Mouse (Mus musculus) intestine, embryonic 14.5 days (tissue): ENCODE results near the gene Cep131. TPM values are rescaled to one million over a fixed set of nuclear protein-coding genes. Genes with fewer than 3 reads are reported as not detected.

Experiments
- ATAC-seq: fragments of 200-750 bp; cut with Nextera tagmentation; replicated peaks from 2 replicates; pipeline ENCODE4 v1.8.0; 2017; ENCODE audit warnings: low read depth, moderate number of reproducible peaks, moderate TSS enrichment, moderate library complexity; ENCODE audit not compliant: low FRiP score, low TSS enrichment
- DNase-seq: peaks from one replicate; pipeline ENCODE4 v3.0.0-alpha.2; 2018; ENCODE audit warnings: low spot score
- H3K27ac ChIP-seq: fragments of 300-500 bp; sonication (generic); 2 replicates; pipeline ENCODE4 v1.5.1; 2014; ENCODE audit warnings: low read depth, mild to moderate bottlenecking, control low read depth
- H3K27me3 ChIP-seq: fragments of 300-500 bp; sonication (generic); replicated peaks from 2 replicates; pipeline ENCODE4 v1.6.1; 2014; ENCODE audit warnings: low read length, control low read depth; ENCODE audit not compliant: control insufficient read depth, insufficient read depth
- H3K36me3 ChIP-seq: fragments of 300-500 bp; sonication (generic); 2 replicates; pipeline ENCODE4 v1.6.1; 2014; ENCODE audit warnings: low read length, control low read depth; ENCODE audit not compliant: control insufficient read depth, insufficient read depth
- H3K4me1 ChIP-seq: fragments of 300-500 bp; sonication (generic); replicated peaks from 2 replicates; pipeline ENCODE4 v1.6.1; 2014; ENCODE audit warnings: low read length, control low read depth, mixed read lengths; ENCODE audit not compliant: control insufficient read depth, insufficient read depth
- H3K4me2 ChIP-seq: fragments of 300-500 bp; sonication (generic); 2 replicates; pipeline ENCODE4 v1.6.1; 2014; ENCODE audit warnings: low read length
- H3K4me3 ChIP-seq: fragments of 300-500 bp; sonication (generic); 2 replicates; pipeline ENCODE4 v1.5.1; 2014; ENCODE audit warnings: low read depth, low read length, control low read depth, mixed read lengths
- H3K9ac ChIP-seq: fragments of 300-500 bp; sonication (generic); 2 replicates; pipeline ENCODE4 v1.6.1; 2014; ENCODE audit warnings: mild to moderate bottlenecking, low read length
- H3K9me3 ChIP-seq: fragments of 300-500 bp; sonication (generic); 2 replicates; pipeline ENCODE4 v1.6.1; 2016; ENCODE audit warnings: low read length, control low read depth; ENCODE audit not compliant: control insufficient read depth
- WGBS: fragments of 180-500 bp; shearing (Covaris S2); extraction: QIAGEN DNeasy Blood & Tissue Kit; methylation state at CpG from one replicate; pipeline ENCODE4 v1.1.7; 2014; 5-methylcytosine and 5-hydroxymethylcytosine counted together
- polyA plus RNA-seq: library from polyadenylated mRNA; unstranded; fragments of >200 nt; fragmentation: Nextera tagmentation; extraction: Ambion mirVana; gene quantifications from 2 replicates; pipeline ENCODE4 v1.2.1, GENCODE M21; 2014

The Cep131 gene
- polyA plus RNA-seq, 1 experiment from 2014 or later: 21.8 TPM

- Histone ChIP-seq H3K9me3 (no peaks in the 10 kb centered on the region), H3K27me3 (no peaks in the 10 kb centered on the region), H3K36me3 (no peaks in the 10 kb centered on the region), H3K4me3 (no peak overlapping the region), H3K4me1 (peaks cover 21% of the 10 kb centered on the region), H3K4me2 (no peak overlapping the region), H3K27ac (no peak overlapping the region), H3K9ac (no peak overlapping the region)
- no peak for DNase-seq
- no peak for ATAC-seq
- WGBS: 35% methylated on average over 9 of the region's 9 CpGs
These were observed 57.0 kb downstream of the Cep131 start for GRCm38 (mm10) chr11:120029431-120030144.

- ATAC-seq: peak; percentile 65
- Histone ChIP-seq H3K4me2 (no peak overlapping the region), H3K36me3 (no peaks in the 10 kb centered on the region), H3K27me3 (no peaks in the 10 kb centered on the region), H3K27ac (no peak overlapping the region), H3K9me3 (no peaks in the 10 kb centered on the region), H3K9ac (no peak overlapping the region), H3K4me3 (no peak overlapping the region), H3K4me1 (peaks cover 19% of the 10 kb centered on the region)
- DNase-seq: no peak
- 50% methylated on average over 18 of the region's 18 CpGs for WGBS
These were observed 58.1 kb downstream of the Cep131 start for GRCm38 (mm10) chr11:120028319-120029092.

GRCm38 (mm10) chr11:120026941-120027340 lies 59.7 kb downstream of the Cep131 start:
- H3K9ac ChIP-seq: no peak overlapping the region
- H3K4me2 ChIP-seq: no peak overlapping the region
- no peak for ATAC-seq

GRCm38 (mm10) chr11:120022841-120023240 lies 63.8 kb downstream of the Cep131 start:
- Histone ChIP-seq H3K9ac (no peak overlapping the region), H3K4me1 (no peaks in the 10 kb centered on the region), H3K36me3 (no peaks in the 10 kb centered on the region), H3K9me3 (no peaks in the 10 kb centered on the region), H3K27me3 (no peaks in the 10 kb centered on the region), H3K4me3 (no peak overlapping the region), H3K27ac (no peak overlapping the region), H3K4me2 (no peak overlapping the region)
- WGBS: 71% methylated on average over 12 of the region's 12 CpGs
- no peak for ATAC-seq
- no peak for DNase-seq

More at GRCm38 (mm10) chr11:120026941-120027340, 59.7 kb downstream of the Cep131 start:
- no peak overlapping the region for H3K4me3 ChIP-seq
- H3K27ac ChIP-seq: no peak overlapping the region
- H3K27me3 ChIP-seq: no peaks in the 10 kb centered on the region
- WGBS: 86% methylated on average over 3 of the region's 3 CpGs
- no peaks in the 10 kb centered on the region for H3K36me3 ChIP-seq
- no peak for DNase-seq
- no peaks in the 10 kb centered on the region for H3K9me3 ChIP-seq
- H3K4me1 ChIP-seq: peaks cover 4% of the 10 kb centered on the region; the same call in 1 of the 2 replicates

- no peaks in the 10 kb centered on the region for H3K9me3 ChIP-seq
- H3K27ac ChIP-seq: no peak overlapping the region
- DNase-seq: no peak
- ATAC-seq: no peak
- no peak overlapping the region for H3K4me2 ChIP-seq
- no peaks in the 10 kb centered on the region for H3K4me1 ChIP-seq
- no peak overlapping the region for H3K9ac ChIP-seq
- H3K27me3 ChIP-seq: no peaks in the 10 kb centered on the region
- no peak overlapping the region for H3K4me3 ChIP-seq
- 72% methylated on average over 8 of the region's 8 CpGs for WGBS
- H3K36me3 ChIP-seq: no peaks in the 10 kb centered on the region
These were observed 64.4 kb downstream of the Cep131 start for GRCm38 (mm10) chr11:120022216-120022615.

- 90% methylated on average over 16 of the region's 16 CpGs for WGBS
- no peaks in the 10 kb centered on the region for H3K27me3 ChIP-seq
- DNase-seq (no peak), ATAC-seq (no peak)
- H3K4me2 ChIP-seq: no peak overlapping the region
- no peaks in the 10 kb centered on the region for H3K9me3 ChIP-seq
- H3K4me1 ChIP-seq: no peaks in the 10 kb centered on the region
- no peak overlapping the region for H3K4me3 ChIP-seq
- H3K27ac ChIP-seq: no peak overlapping the region
- no peak overlapping the region for H3K9ac ChIP-seq
- H3K36me3 ChIP-seq: no peaks in the 10 kb centered on the region
These were observed 65.3 kb downstream of the Cep131 start for GRCm38 (mm10) chr11:120021367-120021766.

GRCm38 (mm10) chr11:120019542-120020440 lies 66.8 kb downstream of the Cep131 start:
- Histone ChIP-seq H3K27ac (no peak overlapping the region), H3K4me3 (no peak overlapping the region), H3K4me2 (no peak overlapping the region), H3K4me1 (no peaks in the 10 kb centered on the region), H3K9me3 (no peaks in the 10 kb centered on the region), H3K36me3 (no peaks in the 10 kb centered on the region), H3K27me3 (no peaks in the 10 kb centered on the region), H3K9ac (no peak overlapping the region)
- ATAC-seq: no peak
- DNase-seq: no peak
- WGBS: 69% methylated on average over 23 of the region's 23 CpGs

GRCm38 (mm10) chr11:120017011-120017410 lies 69.6 kb downstream of the Cep131 start:
- ATAC-seq (no peak), DNase-seq (no peak)
- Histone ChIP-seq H3K27me3 (no peaks in the 10 kb centered on the region), H3K9me3 (no peaks in the 10 kb centered on the region), H3K9ac (no peak overlapping the region), H3K4me3 (no peak overlapping the region), H3K4me1 (peaks cover 5% of the 10 kb centered on the region; the same call in 1 of the 2 replicates), H3K4me2 (no peak overlapping the region), H3K36me3 (no peaks in the 10 kb centered on the region), H3K27ac (no peak overlapping the region)
- WGBS: 86% methylated on average over 8 of the region's 8 CpGs
